Mouse (Mus musculus) kidney, postnatal 0 days (tissue): ENCODE measurements around the gene Ankrd13d. TPM values are rescaled to one million over a fixed set of nuclear protein-coding genes. Genes with fewer than 3 reads are reported as not detected.

Source experiments
- ATAC-seq: fragments of 200-750 bp; cut with Nextera tagmentation; replicated peaks from 2 replicates; pipeline ENCODE4 v1.8.0; 2017; ENCODE audit warnings: low read depth, moderate number of reproducible peaks, moderate TSS enrichment, moderate library complexity; ENCODE audit not compliant: low FRiP score
- DNase-seq: peaks from one replicate; pipeline ENCODE4 v3.0.0-alpha.2; 2016; ENCODE audit warnings: low spot score
- H3K27ac ChIP-seq: fragments of 300-500 bp; sonication (generic); 2 replicates; pipeline ENCODE4 v1.5.1; 2014; ENCODE audit warnings: mild to moderate bottlenecking
- H3K27me3 ChIP-seq: fragments of 300-500 bp; sonication (generic); 2 replicates; pipeline ENCODE4 v1.6.1; 2014; ENCODE audit warnings: low read length, mixed read lengths; ENCODE audit not compliant: insufficient read depth
- H3K36me3 ChIP-seq: fragments of 300-500 bp; sonication (generic); 2 replicates; pipeline ENCODE4 v1.6.1; 2014; ENCODE audit warnings: low read length, mixed read lengths; ENCODE audit not compliant: insufficient read depth
- H3K4me1 ChIP-seq: fragments of 300-500 bp; sonication (generic); replicated peaks from 2 replicates; pipeline ENCODE4 v1.6.1; 2014; ENCODE audit warnings: antibody characterized with exemption, low read length, mixed read lengths; ENCODE audit not compliant: insufficient read depth
- H3K4me2 ChIP-seq: fragments of 300-500 bp; sonication (generic); 2 replicates; pipeline ENCODE4 v1.6.1; 2014; ENCODE audit warnings: mild to moderate bottlenecking, low read length, moderate library complexity, mixed read lengths
- H3K4me3 ChIP-seq: fragments of 300-500 bp; sonication (generic); replicated peaks from 2 replicates; pipeline ENCODE4 v1.5.1; 2014; ENCODE audit warnings: low read depth, low read length
- H3K9ac ChIP-seq: fragments of 300-500 bp; sonication (generic); 2 replicates; pipeline ENCODE4 v1.6.1; 2014; ENCODE audit warnings: low read depth, low read length
- H3K9me3 ChIP-seq: fragments of 300-500 bp; sonication (generic); replicated peaks from 2 replicates; pipeline ENCODE4 v1.6.1; 2016; ENCODE audit warnings: low read length, inconsistent platforms, mixed read lengths
- CTCF ChIP-seq: IDR thresholded peaks from 2 replicates; pipeline ENCODE4 v1.5.1; 2016; ENCODE audit warnings: antibody characterized with exemption, low read depth, mild to moderate bottlenecking, moderate library complexity
- WGBS: fragments of 180-500 bp; shearing (Covaris S2); extraction: QIAGEN DNeasy Blood & Tissue Kit; methylation state at CpG from one replicate; pipeline ENCODE4 v1.1.7; 2014; 5-methylcytosine and 5-hydroxymethylcytosine counted together
- polyA plus RNA-seq: library from polyadenylated mRNA; unstranded; fragments of >200 nt; fragmentation: Nextera tagmentation; extraction: Ambion mirVana; gene quantifications from 2 replicates; pipeline ENCODE4 v1.2.1, GENCODE M21; 2015

Ankrd13d gene
- polyA plus RNA-seq, 1 experiment from 2014 or later: 3.9 TPM

- H3K4me3 ChIP-seq: no peak overlapping the region
- WGBS: 61% methylated on average over 7 of the region's 7 CpGs
These were observed 20.2 kb upstream of the Ankrd13d start for GRCm38 (mm10) chr19:4302936-4303639.

GRCm38 (mm10) chr19:4301735-4302651 is 19.1 kb upstream of the Ankrd13d start:
- no peaks in the 10 kb centered on the region for H3K27me3 ChIP-seq
- peak overlapping the region; percentile 85 for H3K27ac ChIP-seq
- H3K9me3 ChIP-seq: no peaks in the 10 kb centered on the region
- no peak for TF ChIP-seq CTCF
- no peak overlapping the region for H3K4me3 ChIP-seq
- H3K9ac ChIP-seq: peak overlapping the region; percentile 35; the same call in 1 of the 2 replicates
- peaks cover 52% of the 10 kb centered on the region for H3K4me1 ChIP-seq
- peak overlapping the region; percentile 47 for H3K4me2 ChIP-seq
- DNase-seq: peak; percentile 89
- H3K36me3 ChIP-seq: no peaks in the 10 kb centered on the region
- no peak; the same call in 1 of the 2 replicates for ATAC-seq
- 15% methylated on average over 21 of the region's 21 CpGs for WGBS

More at GRCm38 (mm10) chr19:4302936-4303639, 20.2 kb upstream of the Ankrd13d start:
- H3K36me3 ChIP-seq: no peaks in the 10 kb centered on the region
- H3K9me3 ChIP-seq: no peaks in the 10 kb centered on the region
- no peaks in the 10 kb centered on the region for H3K27me3 ChIP-seq
- TF ChIP-seq CTCF: no peak
- peak overlapping the region; percentile 36; the same call in 1 of the 2 replicates for H3K9ac ChIP-seq
- H3K4me1 ChIP-seq: peaks cover 52% of the 10 kb centered on the region
- no peak for DNase-seq
- ATAC-seq: no peak
- peak overlapping the region; percentile 47 for H3K4me2 ChIP-seq
- H3K27ac ChIP-seq: peak overlapping the region; percentile 85; the same call in 1 of the 2 replicates

GRCm38 (mm10) chr19:4300852-4301734 is 18.2 kb upstream of the Ankrd13d start:
- ATAC-seq: no peak
- WGBS: 58% methylated on average over 11 of the region's 11 CpGs
- H3K27me3 ChIP-seq: no peaks in the 10 kb centered on the region
- H3K4me2 ChIP-seq: peak overlapping the region; percentile 47
- no peaks in the 10 kb centered on the region for H3K36me3 ChIP-seq
- no peak for DNase-seq
- TF ChIP-seq CTCF: no peak
- H3K4me3 ChIP-seq: no peak overlapping the region
- H3K4me1 ChIP-seq: peaks cover 52% of the 10 kb centered on the region
- H3K9ac ChIP-seq: no peak overlapping the region
- peak overlapping the region; percentile 85 for H3K27ac ChIP-seq
- H3K9me3 ChIP-seq: no peaks in the 10 kb centered on the region

DNA sequence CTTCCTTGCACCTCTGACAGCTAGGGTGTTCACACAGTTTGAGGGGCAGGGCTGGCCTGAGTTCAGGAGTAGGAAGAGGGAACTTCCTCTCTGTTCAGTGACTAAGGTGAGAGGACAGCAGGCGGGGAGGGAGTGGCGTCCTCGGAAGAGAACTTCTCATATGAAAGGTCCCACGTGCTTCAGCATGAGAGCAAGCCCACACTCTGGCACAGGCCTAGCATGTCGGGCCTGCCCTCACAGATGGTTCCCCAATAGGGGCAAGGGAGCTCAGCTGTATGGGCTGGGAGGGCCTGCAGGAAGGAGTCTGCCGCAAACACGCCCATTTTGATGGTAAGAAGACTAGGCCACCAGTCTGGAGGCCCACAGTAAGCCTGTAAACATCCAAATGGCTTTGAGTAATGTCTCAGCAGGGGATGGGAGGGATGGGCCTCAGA is 17.4 kb upstream of the Ankrd13d start:
- 49% methylated on average over 7 of the region's 7 CpGs for WGBS
- no peak for ATAC-seq

GRCm38 (mm10) chr19:4299574-4300270 is 16.8 kb upstream of the Ankrd13d start:
- H3K27ac ChIP-seq: peak overlapping the region; percentile 31; the same call in 1 of the 2 replicates
- no peaks in the 10 kb centered on the region for H3K27me3 ChIP-seq
- no peak for DNase-seq
- no peak for ATAC-seq
- no peaks in the 10 kb centered on the region for H3K36me3 ChIP-seq
- H3K4me3 ChIP-seq: no peak overlapping the region
- H3K9ac ChIP-seq: no peak overlapping the region
- 70% methylated on average over 6 of the region's 6 CpGs for WGBS
- TF ChIP-seq CTCF: no peak
- no peak overlapping the region for H3K4me2 ChIP-seq
- no peaks in the 10 kb centered on the region for H3K9me3 ChIP-seq
- peaks cover 48% of the 10 kb centered on the region for H3K4me1 ChIP-seq

More for the DNA sequence above, 17.4 kb upstream of the Ankrd13d start:
- no peak overlapping the region for H3K4me2 ChIP-seq
- no peaks in the 10 kb centered on the region for H3K27me3 ChIP-seq
- no peaks in the 10 kb centered on the region for H3K36me3 ChIP-seq
- H3K4me1 ChIP-seq: peaks cover 52% of the 10 kb centered on the region
- H3K9ac ChIP-seq: 0 out of 2 replicates have a peak overlapping the region, but pooled peaks have one; percentile 35
- no peak for DNase-seq
- TF ChIP-seq CTCF: no peak
- no peak overlapping the region for H3K4me3 ChIP-seq
- H3K9me3 ChIP-seq: no peaks in the 10 kb centered on the region
- H3K27ac ChIP-seq: peak overlapping the region; percentile 31
